Mouse (Mus musculus) left cerebral cortex, adult 2 months (tissue): ENCODE results near the gene Pygo2. TPM values are rescaled to one million over a fixed set of nuclear protein-coding genes. Genes with fewer than 3 reads are reported as not detected.

Experiments
- DNase-seq, 2 experiments: peaks; one replicate each; pipeline ENCODE4 v3.0.0; 2021 to 2022; ENCODE audit warnings: low spot score in 2 of 2, mixed read lengths in 1 of 2; ENCODE audit errors: extremely low spot score in 1 of 2
- H3K27ac ChIP-seq: fragments of 200-600 bp; 2 replicates; pipeline ENCODE4 v1.8.1; 2022
- H3K4me3 ChIP-seq: fragments of 200-600 bp; 2 replicates; pipeline ENCODE4 v1.8.1; 2022
- CTCF ChIP-seq: fragments of 200-600 bp; IDR thresholded peaks from 2 replicates; pipeline ENCODE4 v1.8.1; 2022; ENCODE audit warnings: antibody characterized with exemption, mild to moderate bottlenecking, moderate library complexity
- intact Hi-C: fragments of 180-260 bp; cut with DNase I; formaldehyde crosslinking; loops from one replicate; pipeline ENCODE4 v1.15.1; 2025
- total RNA-seq, 2 experiments: library from RNA; stranded (reverse); gene quantifications; 2 replicates each; pipeline ENCODE4 v1.2.3; 2021

The Pygo2 gene
- total RNA-seq, 2 experiments from 2014 or later: 51.0 to 54.5 TPM

- intact Hi-C loops: no loop called here
- DNase-seq: no peak
- Histone ChIP-seq H3K4me3 (no peak overlapping the region), H3K27ac (no peak overlapping the region)
- TF ChIP-seq CTCF: no peak
These were observed 42.4 kb upstream of the Pygo2 start for GRCm38 (mm10) chr3:89387632-89388031.

GRCm38 (mm10) chr3:89388134-89388881 is 41.7 kb upstream of the Pygo2 start:
- peak overlapping the region; percentile 40; the same call in 1 of the 2 replicates for H3K27ac ChIP-seq
- no peak for TF ChIP-seq CTCF
- intact Hi-C loops: no loop called here
- DNase-seq: peak in 1 of 2 experiments; percentile 54
- no peak overlapping the region for H3K4me3 ChIP-seq

- DNase-seq: no peak
- peak overlapping the region; percentile 89; the same call in 1 of the 2 replicates for H3K27ac ChIP-seq
- TF ChIP-seq CTCF: no peak; the same call in 1 of the 2 replicates
- intact Hi-C loops: no loop called here
- H3K4me3 ChIP-seq: no peak overlapping the region
These were observed 40.9 kb upstream of the Pygo2 start for GRCm38 (mm10) chr3:89388901-89389740.

- TF ChIP-seq CTCF: no peak
- no peak overlapping the region for H3K4me3 ChIP-seq
- DNase-seq: no peak
- intact Hi-C loops: no loop called here
- H3K27ac ChIP-seq: peak overlapping the region; percentile 89
These were observed 39.9 kb upstream of the Pygo2 start for GRCm38 (mm10) chr3:89390111-89390515.

GRCm38 (mm10) chr3:89390699-89391662 is 39.0 kb upstream of the Pygo2 start:
- no peak for DNase-seq
- intact Hi-C loops: no loop called here
- TF ChIP-seq CTCF: no peak
- Histone ChIP-seq H3K27ac (peak overlapping the region; percentile 89), H3K4me3 (peak overlapping the region; percentile 64)

- DNase-seq: no peak
- TF ChIP-seq CTCF: no peak
- peak overlapping the region; percentile 89 for H3K27ac ChIP-seq
- intact Hi-C loops: no loop called here
- peak overlapping the region; percentile 64 for H3K4me3 ChIP-seq
These were observed 38.1 kb upstream of the Pygo2 start for GRCm38 (mm10) chr3:89391663-89392511.

- no peak for DNase-seq
- intact Hi-C loops: no loop called here
- H3K4me3 ChIP-seq: peak overlapping the region; percentile 64
- TF ChIP-seq CTCF: no peak
- H3K27ac ChIP-seq: peak overlapping the region; percentile 89
These were observed 37.1 kb upstream of the Pygo2 start for GRCm38 (mm10) chr3:89392871-89393311.

- intact Hi-C loops: loop anchor here (2.0 kb wide), 1 partner anchor 17 kb away; the partner anchor contains the start of gene Flad1
- H3K4me3 ChIP-seq: peak overlapping the region; percentile 49
- peak overlapping the region; percentile 85 for H3K27ac ChIP-seq
- no peak for TF ChIP-seq CTCF
- peak; percentile 93 to 94 for DNase-seq
These were observed 36.4 kb upstream of the Pygo2 start for GRCm38 (mm10) chr3:89393605-89394004.

- intact Hi-C loops: loop anchor here (2.0 kb wide), 1 partner anchor 17 kb away; the partner anchor contains the start of gene Flad1
- Histone ChIP-seq H3K27ac (peak within 1 kb of the TSS; percentile 85), H3K4me3 (peak within 1 kb of the TSS; percentile 49)
- peak; percentile 57 to 59 for DNase-seq
- peak; percentile 8 for TF ChIP-seq CTCF
These were observed 35.8 kb upstream of the Pygo2 start, which contains the start of gene Zbtb7b for GRCm38 (mm10) chr3:89394006-89394893. TSS of gene Zbtb7b (minus strand) at chr3:89394776.
